Mouse (Mus musculus) olfactory bulb, adult 2 months (tissue): Measurements from ENCODE around the gene Pdzd7.

ENCODE experiments used
- CTCF ChIP-seq: fragments of 200-500 bp; IDR thresholded peaks from 2 replicates; pipeline ENCODE4 v1.5.1; 2012; ENCODE audit warnings: low read depth, mild to moderate bottlenecking, low read length, moderate library complexity; ENCODE audit not compliant: insufficient read depth
- POLR2A ChIP-seq: fragments of 200-500 bp; IDR thresholded peaks from 2 replicates; pipeline ENCODE4 v1.6.1; 2012; ENCODE audit warnings: mild to moderate bottlenecking, low read depth, low read length, moderate library complexity; ENCODE audit not compliant: insufficient read depth

GRCm38 (mm10) chr19:45079769-45080515 lies 34.4 kb upstream of the Pdzd7 start:
- TF ChIP-seq CTCF, result no peak
- TF ChIP-seq POLR2A, result no peak
